Mouse (Mus musculus): ENCODE measurements at regions not wholly inside any gene's neighbourhood (a gene's known extent, or its start where the extent isn't known, plus 50 kb on each side); places are given as distances from the start of the nearest gene placed in this dataset.
A peak's percentile ranks its signal among the peaks of the same experiment; 100 is the strongest.

GRCm38 (mm10) chr8:127662776-127663499, 599.2 kb downstream of the Pard3 start:
- Histone ChIP-seq H3K4me3 (replicated peaks) (no peak overlapping the region), H3K27ac (no peak overlapping the region), H3K36me3 (no peaks in the 10 kb centered on the region), H3K27me3 (no peaks in the 10 kb centered on the region), H3K4me1 (replicated peaks) (no peaks in the 10 kb centered on the region), H3K9ac (replicated peaks) (no peak overlapping the region), H3K4me2 (no peak overlapping the region), H3K9me3 (no peaks in the 10 kb centered on the region)
- 94% methylated on average over 2 of the region's 2 CpGs for WGBS
- no peak for ATAC-seq (ENCODE audit: insufficient number of reproducible peaks, insufficient read depth, low FRiP score, low TSS enrichment, low read depth)

DNA sequence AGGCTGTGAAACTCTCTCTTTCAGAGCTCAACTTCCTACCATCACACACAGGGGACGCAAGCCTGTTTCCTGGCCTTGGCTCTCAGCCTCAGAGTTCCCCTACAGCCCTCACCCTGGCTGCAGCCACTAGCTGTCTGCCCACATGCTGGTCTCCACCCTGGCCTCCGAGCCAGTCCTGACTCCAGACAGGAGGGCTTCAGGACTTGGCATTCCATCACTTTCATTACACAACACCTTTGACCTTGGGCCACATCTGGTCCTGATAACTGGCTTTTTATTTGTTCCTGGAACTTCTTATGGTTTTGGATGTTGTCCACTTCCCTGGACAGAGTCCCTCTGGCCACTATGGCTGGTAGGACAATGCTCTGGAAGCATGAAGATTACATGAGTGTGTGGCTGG, 602.9 kb downstream of the Pard3 start:
- Histone ChIP-seq H3K27me3 (no peaks in the 10 kb centered on the region), H3K9ac (replicated peaks) (no peak overlapping the region), H3K36me3 (no peaks in the 10 kb centered on the region), H3K4me2 (no peak overlapping the region), H3K27ac (no peak overlapping the region), H3K4me3 (replicated peaks) (no peak overlapping the region), H3K9me3 (no peaks in the 10 kb centered on the region), H3K4me1 (replicated peaks) (no peaks in the 10 kb centered on the region)
- ATAC-seq (ENCODE audit: insufficient number of reproducible peaks, insufficient read depth, low FRiP score, low TSS enrichment, low read depth): no peak
- 32% methylated on average over 2 of the region's 2 CpGs for WGBS

DNA sequence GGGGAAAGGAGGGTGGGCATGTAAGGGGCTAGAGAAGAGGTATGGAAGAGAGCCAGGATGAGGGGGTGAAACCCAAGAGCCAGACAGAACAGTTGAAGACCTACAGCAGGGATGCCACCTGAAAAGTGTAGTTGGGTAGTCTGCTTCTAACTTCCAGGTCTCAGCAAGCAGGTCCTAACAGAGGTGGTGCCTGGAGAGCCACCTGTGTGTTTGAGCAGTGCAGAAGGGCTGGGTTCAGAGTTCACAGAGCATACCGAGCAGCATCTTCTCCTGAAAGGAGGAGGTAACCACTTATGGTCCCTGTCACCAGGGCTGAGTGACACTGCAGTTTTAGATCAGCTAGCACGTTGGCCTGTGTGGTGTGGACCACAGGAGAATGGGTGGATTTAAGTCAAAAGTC, 605.3 kb downstream of the Pard3 start:
- Histone ChIP-seq H3K4me3 (replicated peaks) (no peak overlapping the region), H3K27ac (no peak overlapping the region), H3K9me3 (no peaks in the 10 kb centered on the region), H3K27me3 (no peaks in the 10 kb centered on the region), H3K4me2 (no peak overlapping the region), H3K4me1 (replicated peaks) (no peaks in the 10 kb centered on the region), H3K9ac (replicated peaks) (no peak overlapping the region), H3K36me3 (no peaks in the 10 kb centered on the region)
- WGBS: 34% methylated on average over 2 of the region's 2 CpGs
- ATAC-seq (ENCODE audit: insufficient number of reproducible peaks, insufficient read depth, low FRiP score, low TSS enrichment, low read depth): no peak

- H3K4me2 ChIP-seq: no peak overlapping the region
- no peak for ATAC-seq (ENCODE audit: insufficient number of reproducible peaks, insufficient read depth, low FRiP score, low TSS enrichment, low read depth)
- WGBS: 88% methylated on average over 1 of the region's 1 CpGs
Measured at GRCm38 (mm10) chr8:127674063-127674462, 610.4 kb downstream of the Pard3 start.

DNA sequence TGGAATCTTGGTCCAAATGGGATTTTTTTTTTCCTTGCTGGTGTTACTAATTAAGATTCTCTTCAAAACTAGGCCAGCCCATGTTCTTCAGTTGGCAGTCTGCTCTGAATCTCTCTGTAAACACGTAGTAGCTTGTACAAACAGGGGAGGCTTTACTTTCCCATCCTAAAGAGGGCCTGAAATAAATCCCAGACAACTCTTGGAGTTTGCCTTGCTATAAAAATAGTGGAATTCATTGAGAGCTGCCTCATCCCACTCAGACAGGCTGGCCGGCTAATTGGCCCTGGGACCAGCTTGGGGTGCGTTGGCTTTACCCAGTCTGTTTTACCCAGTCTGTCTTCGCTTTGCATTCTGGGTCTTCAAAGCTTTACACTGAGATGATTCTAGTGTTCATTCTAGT, 611.7 kb downstream of the Pard3 start:
- Histone ChIP-seq H3K9ac (replicated peaks) (no peak overlapping the region), H3K27me3 (no peaks in the 10 kb centered on the region; the same call in 1 of the 2 replicates), H3K27ac (no peak overlapping the region), H3K4me3 (replicated peaks) (no peak overlapping the region), H3K4me2 (no peak overlapping the region), H3K9me3 (no peaks in the 10 kb centered on the region), H3K4me1 (replicated peaks) (peaks cover 7% of the 10 kb centered on the region; the same call in 1 of the 2 replicates), H3K36me3 (no peaks in the 10 kb centered on the region)
- no peak for ATAC-seq (ENCODE audit: insufficient number of reproducible peaks, insufficient read depth, low FRiP score, low TSS enrichment, low read depth)
- 82% methylated on average over 4 of the region's 4 CpGs for WGBS

More at GRCm38 (mm10) chr8:127674063-127674462, 610.4 kb downstream of the Pard3 start:
- H3K9ac ChIP-seq (replicated peaks): no peak overlapping the region
- peaks cover 7% of the 10 kb centered on the region; the same call in 1 of the 2 replicates for H3K4me1 ChIP-seq (replicated peaks)
- no peak overlapping the region for H3K27ac ChIP-seq
- H3K4me3 ChIP-seq (replicated peaks): no peak overlapping the region
- H3K36me3 ChIP-seq: no peaks in the 10 kb centered on the region
- no peaks in the 10 kb centered on the region for H3K9me3 ChIP-seq
- H3K27me3 ChIP-seq: no peaks in the 10 kb centered on the region; the same call in 1 of the 2 replicates

DNA sequence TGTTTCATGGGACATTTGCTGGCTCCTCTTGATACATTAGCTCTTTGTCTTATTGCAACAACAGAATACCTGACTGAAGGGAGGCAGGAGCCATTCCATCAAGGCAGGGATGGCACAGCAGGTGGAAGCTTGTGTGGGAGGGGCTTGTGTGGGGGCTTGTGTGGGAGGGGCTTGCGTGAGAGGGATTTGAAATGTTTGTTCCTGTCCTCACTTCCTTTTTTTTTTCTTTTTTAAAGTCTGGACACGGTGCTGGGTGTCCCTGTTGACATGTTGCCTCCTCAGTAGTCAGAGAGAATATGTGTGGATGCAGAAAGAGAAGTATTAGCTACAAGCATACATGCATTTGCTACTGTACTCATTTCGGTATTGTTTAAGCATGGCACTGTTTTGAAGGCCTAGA, 616.5 kb downstream of the Pard3 start:
- H3K27me3 ChIP-seq: no peaks in the 10 kb centered on the region; the same call in 1 of the 2 replicates
- WGBS: 83% methylated on average over 3 of the region's 3 CpGs

DNA sequence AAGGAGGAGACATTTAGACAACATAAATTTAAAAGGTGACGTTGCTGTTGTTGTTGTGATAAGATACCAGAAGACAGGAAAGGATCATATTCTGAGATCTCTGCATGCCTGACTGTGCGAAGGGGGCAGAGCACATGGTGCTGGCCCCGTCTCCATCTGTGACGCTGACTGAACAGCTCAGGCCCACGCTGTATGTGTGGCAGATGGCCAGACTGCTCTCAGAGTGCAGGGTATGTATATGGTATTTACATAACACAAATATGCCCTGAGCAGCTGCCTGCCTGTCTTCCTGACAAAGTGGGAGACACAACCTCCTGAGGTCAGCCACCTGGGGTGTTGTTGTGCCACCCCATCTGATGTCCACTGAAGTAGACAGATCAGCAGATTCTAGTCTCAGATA, 620.5 kb downstream of the Pard3 start:
- no peaks in the 10 kb centered on the region for H3K4me1 ChIP-seq (replicated peaks)
- no peaks in the 10 kb centered on the region for H3K27me3 ChIP-seq
- no peak overlapping the region for H3K4me3 ChIP-seq (replicated peaks)
- ATAC-seq (ENCODE audit: insufficient number of reproducible peaks, insufficient read depth, low FRiP score, low TSS enrichment, low read depth): no peak
- WGBS: 75% methylated on average over 5 of the region's 5 CpGs
- H3K4me2 ChIP-seq: no peak overlapping the region
- H3K27ac ChIP-seq: no peak overlapping the region
- no peak overlapping the region for H3K9ac ChIP-seq (replicated peaks)
- H3K36me3 ChIP-seq: no peaks in the 10 kb centered on the region
- no peaks in the 10 kb centered on the region for H3K9me3 ChIP-seq

More for the DNA sequence above, 616.5 kb downstream of the Pard3 start:
- H3K4me2 ChIP-seq: no peak overlapping the region
- no peak overlapping the region for H3K9ac ChIP-seq (replicated peaks)
- no peaks in the 10 kb centered on the region for H3K36me3 ChIP-seq
- no peak for ATAC-seq (ENCODE audit: insufficient number of reproducible peaks, insufficient read depth, low FRiP score, low TSS enrichment, low read depth)
- no peak overlapping the region for H3K27ac ChIP-seq
- H3K9me3 ChIP-seq: no peaks in the 10 kb centered on the region
- peaks cover 7% of the 10 kb centered on the region; the same call in 1 of the 2 replicates for H3K4me1 ChIP-seq (replicated peaks)
- no peak overlapping the region for H3K4me3 ChIP-seq (replicated peaks)

DNA sequence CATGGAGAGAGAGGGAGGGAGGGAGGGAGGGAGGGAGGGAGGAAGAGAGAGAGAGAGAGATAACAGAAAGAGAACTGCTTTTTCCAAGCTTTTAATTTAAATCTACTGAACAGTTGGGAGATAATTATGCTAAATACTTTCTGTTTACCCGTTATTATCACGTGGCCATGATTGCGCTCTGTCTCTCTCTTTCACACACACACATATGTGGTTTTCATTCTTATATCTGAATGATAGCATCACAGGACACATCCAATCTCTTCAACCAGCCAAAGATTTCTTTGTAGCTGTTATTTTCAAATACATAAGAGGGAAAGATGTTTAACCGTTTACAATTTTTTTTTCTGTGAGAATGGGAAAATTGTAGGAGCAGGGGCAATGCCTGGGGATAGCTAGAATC, 627.1 kb downstream of the Pard3 start:
- Histone ChIP-seq H3K9me3 (no peaks in the 10 kb centered on the region), H3K27ac (no peak overlapping the region), H3K4me1 (replicated peaks) (no peaks in the 10 kb centered on the region), H3K9ac (replicated peaks) (no peak overlapping the region), H3K36me3 (no peaks in the 10 kb centered on the region), H3K4me2 (no peak overlapping the region), H3K27me3 (no peaks in the 10 kb centered on the region), H3K4me3 (replicated peaks) (no peak overlapping the region)
- ATAC-seq (ENCODE audit: insufficient number of reproducible peaks, insufficient read depth, low FRiP score, low TSS enrichment, low read depth): no peak
- 89% methylated on average over 4 of the region's 4 CpGs for WGBS

DNA sequence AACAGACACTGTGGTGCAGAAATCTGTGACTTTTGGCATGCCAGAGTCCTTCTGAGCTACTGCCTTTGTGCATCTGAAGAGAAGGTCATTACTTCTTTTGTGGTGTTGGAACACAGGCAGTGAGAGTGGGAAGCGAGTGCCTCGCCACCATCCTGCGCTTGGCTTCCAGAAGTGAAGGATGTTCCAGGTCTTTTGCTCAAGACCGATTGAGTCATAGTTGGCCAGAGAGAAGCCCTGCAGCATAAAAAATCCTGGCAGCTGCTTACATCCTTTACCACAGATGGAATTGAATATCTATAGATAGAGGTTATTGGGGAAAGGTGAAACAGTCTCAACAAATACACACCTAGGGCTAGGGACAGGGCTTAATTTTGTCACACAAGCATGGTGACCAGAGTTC, 634.7 kb downstream of the Pard3 start:
- H3K9me3 ChIP-seq: no peaks in the 10 kb centered on the region
- H3K4me1 ChIP-seq (replicated peaks): no peaks in the 10 kb centered on the region
- no peak overlapping the region for H3K9ac ChIP-seq (replicated peaks)
- H3K36me3 ChIP-seq: no peaks in the 10 kb centered on the region
- 91% methylated on average over 4 of the region's 4 CpGs for WGBS
- no peak for ATAC-seq (ENCODE audit: insufficient number of reproducible peaks, insufficient read depth, low FRiP score, low TSS enrichment, low read depth)
- H3K27ac ChIP-seq: no peak overlapping the region
- no peaks in the 10 kb centered on the region for H3K27me3 ChIP-seq
- no peak overlapping the region for H3K4me3 ChIP-seq (replicated peaks)
- no peak overlapping the region for H3K4me2 ChIP-seq

GRCm38 (mm10) chr8:127704406-127704805, 640.7 kb downstream of the Pard3 start:
- 24% methylated on average over 4 of the region's 4 CpGs for WGBS
- peaks cover 11% of the 10 kb centered on the region; the same call in 1 of the 2 replicates for H3K4me1 ChIP-seq (replicated peaks)

GRCm38 (mm10) chr8:127706051-127706835, 642.5 kb downstream of the Pard3 start:
- Histone ChIP-seq H3K4me3 (replicated peaks) (no peak overlapping the region), H3K4me1 (replicated peaks) (peaks cover 11% of the 10 kb centered on the region; the same call in 1 of the 2 replicates), H3K36me3 (no peaks in the 10 kb centered on the region), H3K27ac (no peak overlapping the region), H3K4me2 (no peak overlapping the region), H3K9ac (replicated peaks) (no peak overlapping the region), H3K9me3 (no peaks in the 10 kb centered on the region), H3K27me3 (no peaks in the 10 kb centered on the region)
- WGBS: 52% methylated on average over 16 of the region's 16 CpGs
- no peak for ATAC-seq (ENCODE audit: insufficient number of reproducible peaks, insufficient read depth, low FRiP score, low TSS enrichment, low read depth)

More at GRCm38 (mm10) chr8:127704406-127704805, 640.7 kb downstream of the Pard3 start:
- Histone ChIP-seq H3K27me3 (no peaks in the 10 kb centered on the region), H3K9me3 (no peaks in the 10 kb centered on the region), H3K27ac (0 out of 2 replicates have a peak overlapping the region, but pooled peaks have one; percentile 25), H3K4me2 (no peak overlapping the region), H3K4me3 (replicated peaks) (no peak overlapping the region), H3K9ac (replicated peaks) (no peak overlapping the region), H3K36me3 (no peaks in the 10 kb centered on the region)
- no peak for ATAC-seq (ENCODE audit: insufficient number of reproducible peaks, insufficient read depth, low FRiP score, low TSS enrichment, low read depth)

Data from limb, embryonic 12.5 days (tissue).